Mouse (Mus musculus) erythroblast, embryonic 14.5 days (primary cell): ENCODE results near the gene Rab4a.

Experiments
- GATA1 ChIP-seq: IDR thresholded peaks from 2 replicates; pipeline ENCODE4 v1.6.1; 2012; ENCODE audit warnings: low read length, inconsistent platforms, mixed read lengths
- TAL1 ChIP-seq: IDR thresholded peaks from 3 replicates; pipeline ENCODE4 v1.6.1; 2012; ENCODE audit warnings: low read length, inconsistent platforms, mixed read lengths

DNA sequence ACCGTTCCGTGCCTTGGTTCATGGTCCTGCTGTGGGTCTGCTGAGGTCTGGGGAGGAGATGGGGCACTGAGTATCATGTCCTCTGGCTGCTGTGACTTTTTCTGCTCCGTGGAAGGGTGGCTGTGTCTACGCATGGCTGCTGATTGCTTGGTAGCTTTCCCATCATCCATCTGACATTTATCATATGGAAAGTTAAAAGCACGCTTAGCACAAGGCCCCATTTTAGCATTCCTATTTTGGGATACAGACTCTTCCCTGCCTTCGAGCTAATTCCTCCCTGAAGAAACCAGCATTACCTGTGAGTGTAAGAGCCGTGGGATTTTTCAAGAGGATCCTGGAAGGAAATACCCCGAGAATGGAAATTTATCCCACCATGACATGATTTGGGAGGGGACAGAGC lies 11.2 kb downstream of the Rab4a start:
- no peak for TF ChIP-seq GATA1
- TF ChIP-seq TAL1: no peak
